Mouse (Mus musculus) right cerebral cortex, adult 18-20 months (tissue): ENCODE data around the gene Snx18.

ENCODE experiments used
- DNase-seq: peaks from one replicate; pipeline ENCODE4 v3.0.0; 2022; ENCODE audit warnings: mixed read lengths

Gene Snx18

DNA sequence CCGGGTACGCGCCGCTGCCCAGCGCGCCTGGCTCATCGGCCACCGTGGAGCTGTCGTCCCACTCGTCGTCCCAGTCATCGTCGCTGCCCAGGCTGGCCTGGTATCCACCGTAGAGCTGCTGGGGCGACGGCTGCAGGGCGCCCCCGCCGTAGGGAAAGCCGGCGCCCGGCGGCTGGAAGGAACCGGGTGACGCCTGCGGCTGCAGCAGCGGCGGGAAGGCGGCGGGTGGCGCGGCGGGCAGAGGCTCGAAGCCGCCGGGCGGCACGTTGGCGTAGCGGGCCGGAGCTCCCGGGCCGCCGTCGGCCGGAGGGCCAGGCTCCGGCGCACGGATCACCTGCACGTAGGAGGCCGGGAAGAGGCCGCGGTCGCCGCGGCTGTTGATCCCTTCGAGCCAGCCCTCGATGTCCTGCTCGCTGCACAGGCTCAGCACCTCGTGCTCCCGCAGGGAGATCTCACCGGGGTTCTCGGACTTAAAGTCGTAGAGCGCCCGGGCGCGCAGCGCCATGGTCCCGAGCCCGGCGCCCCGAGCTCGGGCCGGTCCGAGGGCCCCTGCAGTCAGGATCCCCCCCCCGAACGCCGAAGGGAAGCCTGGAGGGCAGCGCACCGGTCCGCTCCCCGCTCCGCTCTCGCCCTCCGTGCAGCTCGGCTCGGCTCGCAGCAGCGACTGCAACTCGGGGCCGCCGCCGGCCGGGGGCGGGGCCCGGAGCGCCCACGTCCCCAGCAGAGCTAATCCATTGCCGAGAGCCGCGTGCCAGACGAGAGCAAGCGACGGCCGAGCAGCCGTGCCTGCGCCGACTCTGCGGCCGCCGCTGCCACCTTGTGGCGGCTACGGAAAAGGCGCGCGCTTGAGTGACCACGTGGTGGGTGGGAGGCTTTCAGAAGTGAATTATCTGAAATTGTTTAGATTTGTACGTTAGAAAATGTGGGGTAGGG lies at the start of gene Snx18:
Gene Snx18, minus strand, starts transcription at position 674 of the 933 bp plus-strand sequence.
- peak; percentile 91 for DNase-seq

DNA sequence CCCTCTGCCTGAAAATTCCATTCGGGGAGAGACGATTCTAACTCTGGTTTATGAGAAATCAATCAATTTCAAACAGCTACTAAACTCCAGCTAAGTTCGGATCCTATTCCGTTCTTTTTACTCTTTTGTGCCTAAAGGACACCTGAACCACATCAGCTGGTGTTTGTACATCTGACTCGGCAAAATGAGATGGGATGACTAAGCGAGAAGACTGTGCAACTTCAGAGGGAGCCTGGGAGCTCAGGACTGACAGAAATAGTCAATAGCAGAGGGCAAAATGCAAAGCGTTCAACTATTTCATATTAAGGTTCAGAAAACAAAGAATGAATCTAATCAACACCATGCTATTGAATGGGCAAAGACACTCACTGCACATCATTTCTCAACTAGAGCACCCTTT lies 45.5 kb upstream of the Snx18 start:
- DNase-seq = no peak

DNA sequence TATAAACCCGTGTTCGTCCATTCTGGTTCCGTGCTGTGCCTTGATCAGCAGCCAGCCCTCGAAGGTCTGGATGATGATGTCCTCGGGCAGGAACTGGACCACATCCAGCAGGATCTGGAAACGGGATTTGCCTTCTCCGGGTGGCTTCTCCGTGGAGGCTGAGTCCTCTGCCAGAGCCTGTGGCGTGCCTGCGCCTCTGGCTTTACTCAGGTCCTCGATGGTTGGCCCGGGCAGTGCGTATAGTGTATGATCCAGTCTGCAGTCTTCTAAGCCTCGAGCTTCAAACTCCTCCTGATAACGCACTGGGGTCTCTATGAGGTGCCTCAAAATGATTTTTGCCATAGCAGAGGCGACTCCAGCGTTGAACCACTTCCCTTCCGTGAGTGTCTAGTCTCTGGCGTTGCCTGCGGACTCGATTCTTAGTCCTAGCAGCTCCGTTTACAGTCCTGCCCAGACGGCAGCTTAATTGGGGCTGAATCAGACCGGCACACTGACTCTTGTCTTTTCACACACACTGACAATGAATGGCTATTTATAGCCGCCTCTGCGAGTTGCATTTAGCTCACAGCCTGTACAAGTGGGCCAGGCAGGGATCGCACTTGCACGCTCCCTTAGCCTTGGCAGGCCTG lies 44.9 kb upstream of the Snx18 start, which contains the start of gene Hspb3:
Gene Hspb3, minus strand, starts transcription at position 526 of the 629 bp plus-strand sequence.
- DNase-seq = peak; percentile 65

DNA sequence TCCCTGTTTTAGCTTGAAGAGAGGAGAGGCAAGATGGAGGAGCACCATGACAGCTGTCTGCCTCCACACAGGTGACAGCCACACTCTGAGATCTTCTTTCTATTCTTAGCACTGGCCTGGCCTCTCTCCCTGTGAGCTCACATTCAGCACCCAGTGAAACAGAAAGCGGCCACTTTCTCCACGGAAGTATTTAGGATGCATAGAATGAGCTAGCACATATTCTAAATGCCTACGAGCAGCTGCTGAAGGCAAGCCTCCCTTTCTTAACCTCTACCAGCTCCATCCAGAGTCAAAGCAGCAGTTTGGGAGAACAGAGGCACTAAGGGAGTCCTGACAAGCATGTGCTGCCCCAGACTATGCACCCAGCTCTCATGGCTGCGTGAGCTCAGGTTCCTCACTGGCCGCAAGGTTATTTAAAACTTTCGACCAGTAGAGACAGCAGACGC lies 43.5 kb upstream of the Snx18 start:
- peak; percentile 36 for DNase-seq

GRCm38 (mm10) chr13:113660576-113661310 lies 42.4 kb upstream of the Snx18 start:
- peak; percentile 29 for DNase-seq

- DNase-seq = no peak
Observed at GRCm38 (mm10) chr13:113657204-113657603, 38.8 kb upstream of the Snx18 start.

DNA sequence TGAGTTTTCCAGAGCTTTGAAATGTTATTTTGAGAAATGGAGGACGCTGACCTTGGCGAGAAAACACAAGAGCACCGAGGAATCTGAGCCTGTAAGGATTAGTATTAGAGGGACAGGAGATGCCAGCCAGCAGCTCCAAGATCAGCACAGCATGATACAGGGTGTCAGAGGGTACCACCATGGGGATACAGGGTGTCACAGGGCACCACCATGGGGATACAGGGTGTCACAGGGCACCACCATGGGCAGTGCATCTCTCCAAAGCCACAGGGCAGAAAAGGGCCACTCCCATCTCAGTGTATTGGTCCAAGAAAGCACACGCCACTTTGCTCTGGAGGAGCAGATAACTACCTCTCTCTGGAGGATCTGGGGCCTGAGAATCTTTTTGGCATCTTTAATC lies 38.3 kb upstream of the Snx18 start:
- no peak for DNase-seq

- DNase-seq = no peak
Observed at GRCm38 (mm10) chr13:113655511-113655910, 37.1 kb upstream of the Snx18 start.

- DNase-seq = no peak
Observed at GRCm38 (mm10) chr13:113640944-113641597, 22.7 kb upstream of the Snx18 start.

GRCm38 (mm10) chr13:113638914-113639313 lies 20.6 kb upstream of the Snx18 start:
- DNase-seq = no peak

GRCm38 (mm10) chr13:113635799-113636222 lies 17.4 kb upstream of the Snx18 start:
- no peak for DNase-seq

GRCm38 (mm10) chr13:113634732-113635481 lies 16.5 kb upstream of the Snx18 start:
- no peak for DNase-seq

DNA sequence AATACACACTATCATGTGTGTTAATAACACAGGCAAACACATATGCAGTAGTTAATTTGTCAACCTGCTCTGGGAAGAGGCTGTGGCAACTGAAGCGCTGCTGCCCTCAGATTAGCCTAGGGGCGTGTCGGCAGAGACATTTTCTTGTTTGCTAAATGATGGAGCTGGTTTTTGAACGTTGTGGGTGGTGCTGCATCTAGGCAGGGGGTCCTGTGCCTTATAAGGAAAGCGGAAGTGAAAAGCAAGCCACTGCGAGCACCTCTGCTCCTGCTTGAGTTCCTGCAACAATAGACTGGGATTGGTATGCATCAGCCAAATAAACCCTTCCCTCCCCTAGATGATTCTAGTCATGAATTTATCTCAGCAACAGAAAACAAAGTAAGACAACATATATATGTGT lies 14.1 kb upstream of the Snx18 start:
- DNase-seq = no peak

- DNase-seq = no peak
Observed at GRCm38 (mm10) chr13:113627601-113628000, 9.2 kb upstream of the Snx18 start.

DNA sequence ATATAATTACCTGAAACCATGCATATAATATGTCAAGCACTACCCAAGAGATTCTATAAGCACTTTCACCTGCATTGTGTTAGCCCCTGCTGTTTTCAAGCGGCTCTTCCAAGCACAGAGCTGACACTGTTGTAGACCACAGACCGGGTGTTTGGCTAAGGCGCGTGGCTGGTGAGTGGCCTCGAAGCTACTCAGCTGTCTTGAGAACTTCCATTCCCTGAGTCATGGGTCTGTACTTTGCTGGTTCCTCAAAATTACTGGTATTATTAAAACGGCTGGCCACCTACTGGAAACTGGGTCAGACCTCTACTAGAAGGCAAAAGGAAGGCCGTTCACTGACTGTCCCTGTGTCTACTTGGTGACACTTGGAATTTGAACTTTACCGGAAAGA lies 4.5 kb upstream of the Snx18 start:
- no peak for DNase-seq

DNA sequence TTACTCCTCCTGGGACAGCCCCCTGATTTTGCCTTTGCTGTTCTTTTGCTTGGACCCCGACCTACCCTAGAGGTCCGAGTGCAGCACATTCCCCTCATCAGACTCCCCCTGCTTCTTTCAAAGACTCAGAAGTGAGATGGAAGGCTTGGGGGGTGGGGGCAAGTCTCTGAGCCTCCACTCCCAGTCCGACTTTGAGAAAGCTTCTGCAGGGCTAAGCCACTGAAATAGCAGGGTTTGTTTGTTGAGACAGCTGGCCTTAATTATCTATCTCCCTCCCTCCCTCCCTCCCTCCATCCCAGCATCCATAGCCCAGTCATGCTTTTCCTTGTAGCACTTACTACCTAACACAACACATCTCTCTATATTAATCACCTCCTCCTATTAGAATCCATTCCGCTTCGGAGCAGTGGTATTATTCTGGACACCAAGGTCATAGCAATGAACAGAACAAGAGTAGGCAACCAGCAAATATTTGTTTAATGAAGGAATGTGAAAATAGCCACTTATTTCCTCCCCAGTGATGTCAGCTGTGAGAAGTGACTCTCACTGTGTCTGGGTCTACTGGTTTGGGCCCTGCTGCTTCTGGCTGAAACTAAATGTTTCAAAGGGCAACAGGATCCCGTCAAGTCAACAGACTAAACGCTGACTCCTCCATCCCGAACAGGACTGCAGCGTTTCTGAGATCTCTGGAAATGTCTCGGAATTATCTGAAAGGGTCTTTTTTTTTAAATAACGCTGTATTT lies 3.9 kb upstream of the Snx18 start:
- DNase-seq = no peak

- DNase-seq = no peak
Observed at GRCm38 (mm10) chr13:113619003-113619402, 639 bp upstream of the Snx18 start.

DNA sequence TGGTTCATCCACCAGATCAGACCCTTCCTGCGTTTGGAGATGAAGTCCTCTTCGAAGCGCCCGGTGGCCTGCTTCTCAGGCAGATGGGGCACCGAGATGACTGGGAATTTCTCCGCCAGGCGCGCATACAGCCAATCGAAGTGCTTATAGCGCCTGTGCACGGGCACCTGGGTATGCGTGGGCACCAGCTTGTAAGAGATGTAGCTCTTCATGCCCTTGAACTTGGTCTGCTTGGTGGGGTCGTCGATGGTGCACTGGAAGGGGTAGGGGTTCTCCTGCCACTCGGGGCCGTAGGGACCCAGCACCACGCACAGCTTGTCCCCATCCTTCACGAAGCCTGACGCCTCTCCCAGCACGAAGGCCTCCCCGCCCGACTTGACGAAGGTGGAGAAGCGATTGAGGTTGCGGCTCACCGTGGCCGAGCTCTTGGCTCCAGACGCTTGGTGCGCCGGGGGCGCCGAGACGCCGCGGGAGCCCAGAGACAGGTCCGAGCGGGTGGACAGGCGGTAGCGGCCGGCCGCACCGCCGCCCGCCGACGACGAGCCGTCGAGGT lies 950 bp downstream of the Snx18 start:
- DNase-seq = no peak

DNA sequence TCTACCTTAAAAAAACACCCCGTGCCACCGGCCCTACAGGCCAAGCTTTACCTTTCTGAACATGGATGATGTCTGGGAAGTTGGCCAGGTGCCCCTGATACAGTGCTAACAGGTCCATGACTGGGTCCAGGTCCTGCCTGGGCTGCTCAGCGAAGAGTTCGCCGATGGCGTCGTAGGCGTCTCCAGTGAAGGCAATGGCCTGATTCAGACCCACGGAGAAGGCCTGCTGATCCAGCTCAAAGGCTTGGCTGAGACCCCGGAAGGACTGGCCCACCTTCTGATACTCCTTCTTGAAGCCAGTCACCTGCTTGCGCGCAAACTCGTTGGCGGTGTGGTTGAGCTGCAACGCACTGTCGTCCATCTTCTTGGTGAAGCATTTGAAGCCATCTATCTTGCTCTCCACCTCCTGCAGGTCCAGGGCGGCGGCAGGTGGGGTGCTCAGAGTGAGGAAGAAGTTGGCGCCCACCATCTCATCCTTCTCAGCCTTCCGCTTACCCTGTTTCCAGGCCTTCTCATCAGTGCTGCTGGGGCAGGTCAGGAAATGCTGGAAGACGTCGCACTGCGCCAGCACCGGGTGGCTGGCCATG lies 1.5 kb downstream of the Snx18 start:
- DNase-seq = no peak

GRCm38 (mm10) chr13:113615971-113616671 lies 2.2 kb downstream of the Snx18 start:
- no peak for DNase-seq
